Mouse (Mus musculus): ENCODE measurements at regions not wholly inside any gene's neighbourhood (a gene's known extent, or its start where the extent isn't known, plus 50 kb on each side); places are given as distances from the start of the nearest gene placed in this dataset.

DNA sequence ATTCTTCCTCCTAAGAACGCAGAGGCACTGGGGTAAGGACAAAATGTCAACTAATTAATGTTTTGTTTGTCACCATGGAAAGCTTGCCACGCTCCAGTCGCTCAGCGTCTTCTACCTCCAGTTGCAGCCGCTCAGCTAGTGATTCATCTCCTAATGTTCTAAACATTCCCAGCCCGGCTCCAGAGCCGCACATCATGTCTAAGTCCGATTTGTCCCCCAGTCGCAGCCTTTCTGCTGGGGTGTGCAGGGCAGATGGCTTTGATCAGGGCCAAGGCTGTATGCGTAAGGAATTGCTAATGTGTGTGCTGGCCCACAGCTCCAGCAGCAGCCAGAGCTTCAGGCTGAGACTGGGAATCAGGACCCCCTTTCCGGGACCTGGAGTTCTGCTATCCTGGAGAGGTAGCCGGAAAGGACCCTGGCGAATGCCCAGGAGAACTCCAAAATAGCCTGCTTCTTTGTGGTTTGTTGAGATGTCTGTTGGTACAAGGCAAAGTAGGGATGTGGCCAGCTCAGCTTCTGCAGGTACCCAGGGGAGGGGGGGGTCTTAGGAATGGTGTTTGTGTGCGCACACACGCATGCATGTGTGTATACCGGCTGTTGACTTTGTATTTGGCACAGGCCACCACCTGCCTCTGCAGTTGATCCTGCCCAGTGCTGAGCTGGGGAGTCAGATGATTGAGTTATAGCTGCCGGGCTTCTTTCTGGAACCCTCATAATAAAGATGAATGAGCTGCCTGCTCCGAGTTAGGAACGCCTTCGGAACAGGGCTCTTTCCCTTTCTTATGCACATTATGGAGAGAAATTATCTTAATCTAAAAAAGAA is 143.0 kb upstream of the Kcng1 start:
- H3K4me2 ChIP-seq (ENCODE audit: low read length), result no peak overlapping the region
- H3K27me3 ChIP-seq (replicated peaks; ENCODE audit: control insufficient read depth, insufficient read depth, low read length), result no peaks in the 10 kb centered on the region
- H3K27ac ChIP-seq (ENCODE audit: low read depth), result peak overlapping the region; percentile 47
- ATAC-seq (replicated peaks; ENCODE audit: low FRiP score, low TSS enrichment, low read depth) (no peak), DNase-seq (ENCODE audit: low spot score) (peak; percentile 59)
- 36% methylated on average over 20 of the region's 20 CpGs for WGBS
- 0 out of 2 replicates have a peak, but pooled peaks cover 3% of the 10 kb centered on the region for H3K9me3 ChIP-seq (ENCODE audit: control insufficient read depth, low read length)
- H3K9ac ChIP-seq (ENCODE audit: low read length), result no peak overlapping the region
- H3K36me3 ChIP-seq (ENCODE audit: control insufficient read depth, insufficient read depth, low read length), result no peaks in the 10 kb centered on the region
- H3K4me1 ChIP-seq (replicated peaks; ENCODE audit: control insufficient read depth, insufficient read depth, low read length), result peaks cover 13% of the 10 kb centered on the region; the same call in 1 of the 2 replicates
- no peak overlapping the region for H3K4me3 ChIP-seq (ENCODE audit: low read depth, low read length)

- H3K27ac ChIP-seq (ENCODE audit: low read depth), result 0 out of 2 replicates have a peak overlapping the region, but pooled peaks have one; percentile 38
Measured at GRCm38 (mm10) chr2:168423551-168423950, 142.0 kb upstream of the Kcng1 start.

DNA sequence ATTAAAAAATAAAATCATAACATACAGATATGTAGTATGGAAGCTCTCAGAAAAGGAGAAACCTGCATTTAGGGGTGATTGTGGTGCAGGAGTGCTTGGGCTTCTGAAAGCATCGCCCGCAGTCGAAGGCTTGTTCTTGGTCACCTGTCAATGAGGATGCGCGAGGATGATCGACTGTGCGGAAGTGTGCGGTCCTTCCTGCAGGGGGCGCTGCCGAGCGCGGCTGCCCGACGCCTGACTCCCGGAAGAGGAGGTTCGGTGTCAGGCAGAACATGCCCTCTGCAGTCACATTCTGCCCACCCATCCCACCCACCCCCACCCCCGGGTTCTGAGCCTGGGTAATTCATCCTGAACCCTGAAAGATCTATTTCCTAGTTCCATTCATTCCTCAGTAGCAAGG is 133.6 kb upstream of the Kcng1 start:
- no peak overlapping the region for H3K27ac ChIP-seq (ENCODE audit: low read depth)
- ATAC-seq (replicated peaks; ENCODE audit: low FRiP score, low TSS enrichment, low read depth) (no peak), DNase-seq (ENCODE audit: low spot score) (no peak)
- no peaks in the 10 kb centered on the region for H3K27me3 ChIP-seq (replicated peaks; ENCODE audit: control insufficient read depth, insufficient read depth, low read length)
- no peak overlapping the region for H3K4me3 ChIP-seq (ENCODE audit: low read depth, low read length)
- no peak overlapping the region for H3K4me2 ChIP-seq (ENCODE audit: low read length)
- WGBS, result 32% methylated on average over 17 of the region's 17 CpGs
- no peaks in the 10 kb centered on the region for H3K9me3 ChIP-seq (ENCODE audit: control insufficient read depth, low read length)
- no peak overlapping the region for H3K9ac ChIP-seq (ENCODE audit: low read length)
- no peaks in the 10 kb centered on the region for H3K4me1 ChIP-seq (replicated peaks; ENCODE audit: control insufficient read depth, insufficient read depth, low read length)
- H3K36me3 ChIP-seq (ENCODE audit: control insufficient read depth, insufficient read depth, low read length), result no peaks in the 10 kb centered on the region

More at GRCm38 (mm10) chr2:168423551-168423950, 142.0 kb upstream of the Kcng1 start:
- DNase-seq (ENCODE audit: low spot score), result peak; percentile 56
- 59% methylated on average over 6 of the region's 6 CpGs for WGBS
- no peak overlapping the region for H3K9ac ChIP-seq (ENCODE audit: low read length)
- H3K9me3 ChIP-seq (ENCODE audit: control insufficient read depth, low read length), result no peaks in the 10 kb centered on the region
- H3K36me3 ChIP-seq (ENCODE audit: control insufficient read depth, insufficient read depth, low read length), result no peaks in the 10 kb centered on the region
- ATAC-seq (replicated peaks; ENCODE audit: low FRiP score, low TSS enrichment, low read depth), result no peak
- H3K4me2 ChIP-seq (ENCODE audit: low read length), result no peak overlapping the region
- no peaks in the 10 kb centered on the region for H3K27me3 ChIP-seq (replicated peaks; ENCODE audit: control insufficient read depth, insufficient read depth, low read length)
- no peak overlapping the region for H3K4me3 ChIP-seq (ENCODE audit: low read depth, low read length)
- peaks cover 13% of the 10 kb centered on the region; the same call in 1 of the 2 replicates for H3K4me1 ChIP-seq (replicated peaks; ENCODE audit: control insufficient read depth, insufficient read depth, low read length)

- ATAC-seq (replicated peaks; ENCODE audit: low FRiP score, low TSS enrichment, low read depth), result no peak
- Histone ChIP-seq H3K27me3 (replicated peaks; ENCODE audit: control insufficient read depth, insufficient read depth, low read length) (no peaks in the 10 kb centered on the region), H3K4me3 (ENCODE audit: low read depth, low read length) (no peak overlapping the region), H3K4me1 (replicated peaks; ENCODE audit: control insufficient read depth, insufficient read depth, low read length) (no peaks in the 10 kb centered on the region), H3K4me2 (ENCODE audit: low read length) (no peak overlapping the region), H3K9ac (ENCODE audit: low read length) (no peak overlapping the region), H3K27ac (ENCODE audit: low read depth) (no peak overlapping the region), H3K36me3 (ENCODE audit: control insufficient read depth, insufficient read depth, low read length) (no peaks in the 10 kb centered on the region), H3K9me3 (ENCODE audit: control insufficient read depth, low read length) (no peaks in the 10 kb centered on the region)
- DNase-seq (ENCODE audit: low spot score), result no peak
- 83% methylated on average over 18 of the region's 18 CpGs for WGBS
Measured at GRCm38 (mm10) chr2:168414110-168414872, 132.8 kb upstream of the Kcng1 start.

DNA sequence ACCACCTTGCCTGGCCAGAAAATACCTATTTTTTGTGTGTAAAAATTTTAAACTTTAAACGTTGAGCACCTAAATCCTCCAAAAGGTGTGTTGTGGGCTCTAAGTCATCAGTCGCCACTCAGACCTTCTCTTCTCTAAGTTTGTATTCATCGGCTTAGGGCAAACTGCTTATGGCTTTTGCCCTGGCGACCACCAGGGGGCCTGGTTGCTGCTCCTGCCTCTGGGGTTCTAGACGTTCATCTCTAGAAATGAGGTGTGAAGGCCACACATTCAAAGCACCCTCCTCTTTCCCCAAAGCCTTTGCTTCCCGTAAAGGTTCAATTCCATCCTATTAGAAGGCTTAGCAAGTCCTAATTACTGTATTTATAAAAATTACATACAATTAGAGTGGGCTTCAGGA is 131.3 kb upstream of the Kcng1 start:
- H3K4me1 ChIP-seq (replicated peaks; ENCODE audit: control insufficient read depth, insufficient read depth, low read length), result no peaks in the 10 kb centered on the region
- H3K36me3 ChIP-seq (ENCODE audit: control insufficient read depth, insufficient read depth, low read length), result no peaks in the 10 kb centered on the region
- DNase-seq (ENCODE audit: low spot score) (no peak), ATAC-seq (replicated peaks; ENCODE audit: low FRiP score, low TSS enrichment, low read depth) (no peak)
- H3K27ac ChIP-seq (ENCODE audit: low read depth), result no peak overlapping the region
- H3K4me3 ChIP-seq (ENCODE audit: low read depth, low read length), result no peak overlapping the region
- no peaks in the 10 kb centered on the region for H3K9me3 ChIP-seq (ENCODE audit: control insufficient read depth, low read length)
- no peaks in the 10 kb centered on the region for H3K27me3 ChIP-seq (replicated peaks; ENCODE audit: control insufficient read depth, insufficient read depth, low read length)
- 53% methylated on average over 6 of the region's 6 CpGs for WGBS
- no peak overlapping the region for H3K4me2 ChIP-seq (ENCODE audit: low read length)
- no peak overlapping the region for H3K9ac ChIP-seq (ENCODE audit: low read length)

- Histone ChIP-seq H3K27me3 (replicated peaks; ENCODE audit: control insufficient read depth, insufficient read depth, low read length) (no peaks in the 10 kb centered on the region), H3K36me3 (ENCODE audit: control insufficient read depth, insufficient read depth, low read length) (no peaks in the 10 kb centered on the region), H3K4me1 (replicated peaks; ENCODE audit: control insufficient read depth, insufficient read depth, low read length) (no peaks in the 10 kb centered on the region), H3K4me2 (ENCODE audit: low read length) (no peak overlapping the region), H3K4me3 (ENCODE audit: low read depth, low read length) (no peak overlapping the region), H3K27ac (ENCODE audit: low read depth) (no peak overlapping the region), H3K9me3 (ENCODE audit: control insufficient read depth, low read length) (no peaks in the 10 kb centered on the region), H3K9ac (ENCODE audit: low read length) (no peak overlapping the region)
- no peak for DNase-seq (ENCODE audit: low spot score)
- 69% methylated on average over 16 of the region's 16 CpGs for WGBS
- no peak for ATAC-seq (replicated peaks; ENCODE audit: low FRiP score, low TSS enrichment, low read depth)
Measured at GRCm38 (mm10) chr2:168402782-168403513, 121.4 kb upstream of the Kcng1 start.

- Histone ChIP-seq H3K4me2 (ENCODE audit: low read length) (no peak overlapping the region), H3K27ac (ENCODE audit: low read depth) (no peak overlapping the region), H3K4me1 (replicated peaks; ENCODE audit: control insufficient read depth, insufficient read depth, low read length) (no peaks in the 10 kb centered on the region; the same call in 1 of the 2 replicates), H3K36me3 (ENCODE audit: control insufficient read depth, insufficient read depth, low read length) (no peaks in the 10 kb centered on the region), H3K4me3 (ENCODE audit: low read depth, low read length) (no peak overlapping the region), H3K9ac (ENCODE audit: low read length) (no peak overlapping the region), H3K27me3 (replicated peaks; ENCODE audit: control insufficient read depth, insufficient read depth, low read length) (no peaks in the 10 kb centered on the region), H3K9me3 (ENCODE audit: control insufficient read depth, low read length) (no peaks in the 10 kb centered on the region)
- WGBS, result 81% methylated on average over 14 of the region's 14 CpGs
- ATAC-seq (replicated peaks; ENCODE audit: low FRiP score, low TSS enrichment, low read depth) (no peak), DNase-seq (ENCODE audit: low spot score) (no peak)
Measured at GRCm38 (mm10) chr2:168399088-168399709, 117.7 kb upstream of the Kcng1 start.

DNA sequence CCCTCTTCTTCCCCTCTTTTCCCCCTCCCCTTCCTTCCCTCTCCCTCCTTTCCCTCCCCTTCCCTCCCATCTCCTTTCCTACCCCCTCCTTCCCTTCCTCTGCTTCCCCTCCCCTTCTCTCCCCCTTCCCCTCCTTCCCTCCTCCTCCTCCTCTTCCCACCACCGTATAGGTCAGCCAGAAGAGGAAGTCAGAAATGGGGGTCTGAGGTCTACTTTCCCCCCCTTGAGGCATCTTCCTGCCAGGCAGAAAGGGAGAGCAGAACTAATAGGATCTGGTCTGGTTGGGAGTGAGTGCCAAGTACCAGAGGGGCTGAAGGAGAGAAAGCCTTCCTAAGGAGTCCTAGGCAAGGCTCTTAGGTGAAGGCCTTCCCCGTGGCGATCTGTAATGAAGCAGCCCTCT is 114.8 kb upstream of the Kcng1 start:
- 59% methylated on average over 3 of the region's 3 CpGs for WGBS
- Histone ChIP-seq H3K4me3 (ENCODE audit: low read depth, low read length) (no peak overlapping the region), H3K36me3 (ENCODE audit: control insufficient read depth, insufficient read depth, low read length) (no peaks in the 10 kb centered on the region), H3K27ac (ENCODE audit: low read depth) (no peak overlapping the region), H3K4me1 (replicated peaks; ENCODE audit: control insufficient read depth, insufficient read depth, low read length) (no peaks in the 10 kb centered on the region; the same call in 1 of the 2 replicates), H3K9ac (ENCODE audit: low read length) (no peak overlapping the region), H3K4me2 (ENCODE audit: low read length) (no peak overlapping the region), H3K27me3 (replicated peaks; ENCODE audit: control insufficient read depth, insufficient read depth, low read length) (no peaks in the 10 kb centered on the region), H3K9me3 (ENCODE audit: control insufficient read depth, low read length) (no peaks in the 10 kb centered on the region)
- DNase-seq (ENCODE audit: low spot score) (no peak), ATAC-seq (replicated peaks; ENCODE audit: low FRiP score, low TSS enrichment, low read depth) (no peak)

Measured in intestine, embryonic 14.5 days (tissue).